Mouse (Mus musculus): ENCODE results near the gene Zfp683.

The Zfp683 gene

DNA sequence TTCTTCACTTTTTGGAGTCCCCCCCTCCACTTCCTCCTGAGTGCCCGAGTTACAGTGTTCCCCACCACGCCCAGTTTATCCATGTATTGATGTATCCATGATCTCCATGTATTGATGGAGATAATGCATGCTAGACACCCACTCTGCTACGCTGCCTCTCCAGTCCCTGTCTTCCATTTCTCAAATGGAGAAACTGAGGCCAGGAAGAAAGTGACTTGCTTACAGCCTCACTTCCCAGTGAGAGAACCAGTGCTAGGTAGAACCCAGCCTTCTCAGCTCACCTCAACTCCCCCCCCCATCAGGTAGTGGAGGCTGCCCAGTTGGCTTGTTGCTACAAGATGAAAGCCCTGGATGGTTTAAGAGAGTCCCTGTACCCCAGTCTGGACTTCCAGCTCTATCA is at the start of gene Zfp683:
Gene Zfp683, plus strand, starts transcription at position 301 of the 400 bp plus-strand sequence.
- DNase-seq (ENCODE audit: low spot score): no peak

DNA sequence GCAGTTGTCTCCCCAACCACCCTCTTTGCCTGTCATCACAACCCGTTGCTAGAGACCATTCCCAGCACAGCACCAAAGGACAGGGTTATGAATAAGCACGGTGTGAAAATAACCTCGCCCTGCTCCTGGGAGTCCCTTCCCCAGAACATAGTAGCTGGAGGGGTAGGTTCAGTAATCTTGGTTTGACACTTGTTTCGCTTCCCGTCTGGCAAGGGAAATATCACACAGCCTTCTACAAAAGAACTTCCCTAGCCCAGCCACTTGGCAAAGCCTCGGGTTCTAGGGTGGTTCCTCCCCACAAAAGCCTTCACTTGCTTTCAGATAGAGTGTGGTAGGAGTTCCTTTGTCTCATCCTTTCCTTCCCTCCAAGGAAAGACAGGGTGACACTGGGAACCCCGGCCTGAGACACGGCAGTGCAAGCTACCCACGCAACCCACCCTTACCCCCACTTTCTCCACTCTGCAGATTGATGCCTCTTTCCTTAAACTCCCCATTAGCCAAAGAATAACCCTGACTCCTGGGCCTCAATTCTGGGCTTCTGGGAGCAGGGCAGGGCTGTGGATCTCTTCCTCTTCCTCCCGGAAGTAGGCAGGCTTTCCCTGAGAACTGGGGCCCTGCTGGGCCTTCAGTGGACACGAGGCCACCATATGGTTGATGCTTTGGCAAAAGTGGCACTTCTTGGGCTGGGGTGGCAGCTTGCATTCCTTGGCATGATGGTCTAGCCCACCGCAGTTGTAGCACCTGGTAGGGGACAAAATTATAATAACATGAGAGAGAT is 47.9 kb upstream of the Zfp683 start:
- no peak for DNase-seq (ENCODE audit: low spot score)

DNA sequence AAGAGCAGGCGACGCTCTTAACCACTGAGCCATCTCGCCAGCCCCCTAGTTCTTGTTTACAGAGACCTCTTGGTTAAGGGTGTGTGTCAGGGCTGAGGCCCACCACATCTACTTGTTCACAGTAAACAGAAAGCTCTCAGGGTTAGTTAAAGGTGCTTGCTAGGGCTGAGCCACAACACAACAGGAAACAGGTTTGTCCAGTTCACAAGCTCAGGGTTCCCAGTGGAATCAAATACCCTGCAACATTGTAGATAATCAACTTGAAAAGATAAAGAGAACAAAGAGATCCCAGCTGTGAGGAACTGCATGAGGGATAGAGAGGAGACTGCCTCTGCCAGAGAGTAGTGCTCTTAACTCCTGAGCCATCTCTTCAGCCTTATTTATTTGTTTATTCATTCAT is 46.8 kb upstream of the Zfp683 start:
- DNase-seq (ENCODE audit: low spot score): no peak

- DNase-seq (ENCODE audit: low spot score): no peak
These were observed 43.9 kb upstream of the Zfp683 start for GRCm38 (mm10) chr4:134009709-134010108.

- DNase-seq (ENCODE audit: low spot score): no peak
These were observed 41.9 kb upstream of the Zfp683 start for GRCm38 (mm10) chr4:134011450-134012414.

- no peak for DNase-seq (ENCODE audit: low spot score)
These were observed 40.6 kb upstream of the Zfp683 start for GRCm38 (mm10) chr4:134012858-134013528.

DNA sequence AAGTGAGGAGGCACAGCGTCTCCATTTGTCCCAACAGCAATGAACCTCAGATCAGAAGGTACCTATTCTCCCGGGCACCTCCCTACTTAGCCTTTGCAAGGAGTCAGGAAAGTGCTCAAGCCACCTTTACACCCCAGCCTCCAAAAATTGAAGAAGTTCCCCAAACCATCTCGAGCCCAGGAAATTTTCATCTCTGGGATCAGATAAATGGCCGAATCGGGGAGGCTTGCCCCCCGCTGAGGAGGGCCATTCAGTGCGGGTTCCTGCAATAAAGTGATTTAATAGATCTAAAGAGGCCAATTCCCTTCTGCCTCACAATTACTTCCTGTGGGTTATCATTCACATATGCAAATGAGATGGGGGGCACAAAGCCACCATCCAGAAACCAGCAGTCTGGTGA is 37.4 kb upstream of the Zfp683 start:
- DNase-seq (ENCODE audit: low spot score): no peak

DNA sequence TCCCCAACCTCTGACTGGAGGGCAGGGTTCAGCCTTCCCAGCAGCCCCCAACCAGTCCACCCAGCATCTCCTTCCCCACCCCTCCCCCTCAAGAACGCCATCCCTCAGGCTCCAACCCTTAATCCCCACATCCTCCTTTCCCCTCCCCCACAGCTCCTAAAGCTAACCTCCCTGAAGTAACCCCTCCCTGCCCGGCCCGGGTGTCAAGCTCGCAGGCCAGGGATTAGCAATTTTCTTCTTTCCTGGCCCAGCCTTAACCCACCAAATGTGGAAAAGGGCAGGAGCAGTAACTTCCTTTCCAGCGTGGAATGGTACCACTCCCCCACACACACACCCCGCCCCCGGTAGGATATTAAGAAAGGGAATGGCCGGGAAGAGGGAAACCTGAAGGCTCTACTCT is 36.9 kb upstream of the Zfp683 start:
- no peak for DNase-seq (ENCODE audit: low spot score)

DNA sequence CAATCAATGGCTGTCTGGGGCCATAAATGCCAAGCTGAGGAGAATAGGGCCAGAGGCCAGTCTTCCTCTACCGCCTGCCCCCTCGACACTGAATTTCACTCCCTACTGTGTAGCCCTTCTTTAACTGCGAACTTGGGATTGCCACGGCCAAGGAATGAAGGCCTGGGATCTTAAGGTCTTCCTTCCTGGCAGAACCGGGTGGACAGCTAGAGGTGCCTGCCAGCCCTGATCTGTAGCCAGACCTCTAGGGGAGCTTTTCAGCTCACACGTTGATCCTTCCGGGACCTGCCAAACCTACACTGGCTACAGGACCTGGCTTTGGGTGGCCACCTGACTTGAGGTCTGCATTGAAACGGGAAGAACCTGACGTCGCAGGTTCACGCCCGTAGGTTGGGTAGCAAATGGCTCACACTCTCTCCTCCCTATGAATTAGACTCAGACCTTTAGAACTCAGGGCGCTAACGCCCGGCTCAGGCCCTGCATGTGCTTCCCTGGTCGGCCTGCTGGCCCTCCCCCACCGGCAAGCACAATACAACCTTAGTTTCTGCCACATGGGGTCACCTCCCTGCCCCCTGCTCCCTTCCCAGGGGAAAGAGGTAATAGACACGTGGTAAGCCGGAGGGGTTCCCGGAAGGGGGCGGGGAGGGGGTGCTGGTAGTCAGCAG is 36.3 kb upstream of the Zfp683 start:
- DNase-seq (ENCODE audit: low spot score): no peak

- DNase-seq (ENCODE audit: low spot score): no peak
These were observed 35.4 kb upstream of the Zfp683 start for GRCm38 (mm10) chr4:134018038-134018778.

DNA sequence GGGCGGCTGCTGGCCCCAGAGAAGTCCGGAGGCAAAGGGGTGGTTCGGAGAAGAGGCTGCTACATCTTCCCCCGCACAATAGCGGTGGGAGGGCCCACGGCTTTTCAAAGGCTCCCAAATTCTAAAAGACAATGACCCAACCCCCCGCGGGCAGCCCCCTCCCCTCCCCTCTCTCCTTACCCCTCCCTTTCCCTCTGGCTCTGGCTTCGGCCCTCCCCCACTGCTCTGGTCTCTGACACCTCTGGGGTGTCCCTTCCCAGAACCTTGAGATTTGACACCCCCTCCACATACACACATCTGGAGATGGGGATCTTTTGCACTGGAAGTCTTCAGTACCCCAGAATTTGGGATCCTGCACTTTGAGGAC is 34.9 kb upstream of the Zfp683 start, which contains the start of gene Lin28a:
Gene Lin28a, minus strand, starts transcription at position 63 of the 367 bp plus-strand sequence.
- no peak for DNase-seq (ENCODE audit: low spot score)

- DNase-seq (ENCODE audit: low spot score): no peak
These were observed 34.4 kb upstream of the Zfp683 start for GRCm38 (mm10) chr4:134019210-134019609.

DNA sequence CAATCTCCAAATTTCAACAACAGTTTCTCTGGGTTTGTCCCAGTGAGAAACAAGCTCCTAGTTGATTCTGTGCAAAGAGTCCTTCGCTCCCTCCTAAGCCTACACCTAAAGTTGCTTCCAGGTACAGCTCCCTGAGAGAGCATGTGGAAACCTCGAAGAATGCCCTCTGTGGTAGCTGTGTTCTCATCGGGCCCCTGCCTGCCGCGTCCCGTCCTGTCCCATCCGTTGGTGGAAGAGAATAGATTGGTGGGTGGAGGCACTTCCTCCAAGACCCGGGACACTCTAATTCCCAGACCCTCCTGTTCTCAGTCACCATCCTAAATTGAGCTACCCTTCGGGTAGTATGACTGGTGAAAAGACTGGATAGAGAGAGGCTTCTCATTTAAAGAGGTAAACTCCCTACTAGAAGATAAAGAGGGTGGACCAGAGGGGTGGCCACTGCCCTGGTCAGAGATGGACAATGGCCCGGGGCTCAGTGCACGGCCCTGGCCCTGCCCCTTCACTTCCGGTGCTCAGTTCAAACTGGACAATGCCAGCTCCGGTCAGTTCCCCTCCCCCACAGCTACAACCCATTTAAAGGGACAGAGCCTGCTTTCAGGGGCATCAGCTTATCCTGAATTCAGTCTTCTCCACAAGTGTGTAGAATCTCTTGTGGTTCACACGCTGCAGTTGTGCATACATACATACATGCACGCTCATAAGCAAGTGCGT is 33.8 kb upstream of the Zfp683 start:
- no peak for DNase-seq (ENCODE audit: low spot score)

DNA sequence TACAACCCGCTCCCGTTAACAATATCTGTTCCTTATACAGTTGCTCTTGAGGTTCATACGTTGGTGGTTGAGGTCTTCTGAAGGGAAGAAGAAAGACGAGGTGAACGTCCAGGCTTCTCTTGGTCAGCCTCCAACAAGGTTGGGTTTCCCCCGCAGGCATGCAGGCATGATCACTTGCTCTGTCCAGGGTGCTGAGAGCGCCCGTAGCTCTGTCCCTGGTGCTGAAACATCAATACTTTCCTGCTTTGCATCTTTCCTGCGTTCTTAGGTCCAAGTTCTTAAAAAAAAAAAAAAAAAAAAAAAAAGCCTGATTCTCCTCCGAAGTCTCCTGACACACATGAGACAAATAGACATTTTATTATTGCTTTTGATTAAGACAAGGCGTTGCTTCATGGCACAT is 33.0 kb upstream of the Zfp683 start:
- no peak for DNase-seq (ENCODE audit: low spot score)

DNA sequence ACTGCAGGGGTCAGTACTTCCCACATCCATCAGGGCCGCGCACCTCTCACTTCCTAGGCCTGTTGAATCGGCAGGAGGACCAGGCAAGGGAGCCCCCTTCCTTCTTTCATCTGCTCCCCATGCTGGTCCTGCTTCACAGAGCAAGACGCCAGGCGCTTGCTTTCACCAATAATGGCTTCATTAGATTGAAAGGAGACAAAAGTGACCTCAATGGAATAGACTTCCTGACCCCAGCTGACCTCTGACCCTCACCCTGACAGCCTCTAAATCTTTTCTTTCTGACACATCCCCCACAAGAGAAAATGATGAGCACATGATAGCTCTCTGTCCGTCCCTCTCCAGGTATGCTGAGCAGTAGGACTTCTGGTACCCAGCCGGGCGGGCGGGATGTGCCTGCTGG is 27.8 kb upstream of the Zfp683 start:
- no peak for DNase-seq (ENCODE audit: low spot score)

GRCm38 (mm10) chr4:134035953-134036352 is 17.7 kb upstream of the Zfp683 start:
- DNase-seq (ENCODE audit: low spot score): peak; percentile 74

GRCm38 (mm10) chr4:134041317-134042123 is 12.1 kb upstream of the Zfp683 start:
- DNase-seq (ENCODE audit: low spot score): no peak

GRCm38 (mm10) chr4:134043041-134043440 is 10.6 kb upstream of the Zfp683 start:
- DNase-seq (ENCODE audit: low spot score): no peak

- DNase-seq (ENCODE audit: low spot score): no peak
These were observed 6.0 kb upstream of the Zfp683 start for GRCm38 (mm10) chr4:134047648-134048047.

- DNase-seq (ENCODE audit: low spot score): no peak
These were observed 1.7 kb upstream of the Zfp683 start for GRCm38 (mm10) chr4:134051912-134052311.

All from layer of hippocampus, adult 9-10 months (tissue).